Mouse (Mus musculus): Measurements from ENCODE around the gene Snx25. TPM values are rescaled to one million over a fixed set of nuclear protein-coding genes. Genes with fewer than 3 reads are reported as not detected.

The Snx25 gene
- polyA plus RNA-seq, 2 experiments, result 4.2 to 4.3 TPM

GRCm38 (mm10) chr8:45998228-45998627 is 153.7 kb downstream of the Snx25 start:
- Histone ChIP-seq H3K9me3 (ENCODE audit: control insufficient read depth, low read length) (no peaks in the 10 kb centered on the region), H3K4me3 (ENCODE audit: insufficient read depth in 1 of 2, low read depth in 2 of 2, low read length in 2 of 2) (no peak overlapping the region), H3K27me3 (ENCODE audit: control insufficient read depth, insufficient read depth, low read length) (no peaks in the 10 kb centered on the region), H3K36me3 (replicated peaks; ENCODE audit: control insufficient read depth, insufficient read depth, low read depth) (peaks cover 18% of the 10 kb centered on the region), H3K4me2 (ENCODE audit: low read depth) (no peak overlapping the region), H3K9ac (replicated peaks) (no peak overlapping the region), H3K27ac (no peak overlapping the region), H3K4me1 (replicated peaks; ENCODE audit: control insufficient read depth in 2 of 2, insufficient read depth in 2 of 2, low read length in 1 of 2) (peaks cover 8 to 10% of the 10 kb centered on the region in 2 experiments)
- 62% methylated on average over 2 of the region's 2 CpGs for WGBS (ENCODE audit: insufficient replicate concordance)
- no peak for ATAC-seq (ENCODE audit: insufficient read depth)
- TF ChIP-seq EP300 (IDR thresholded peaks at IDR 0.05; ENCODE audit: low read depth) (no peak), CTCF (IDR thresholded peaks at IDR 0.05; ENCODE audit: low read depth) (0 out of 2 replicates have a peak, but pooled peaks have one; percentile 8)
- DNase-seq (ENCODE audit: low read depth in 3 of 3, low spot score in 3 of 3), result no peak

GRCm38 (mm10) chr8:45995576-45995975 is 156.4 kb downstream of the Snx25 start:
- no peaks in the 10 kb centered on the region for H3K27me3 ChIP-seq (ENCODE audit: control insufficient read depth, insufficient read depth, low read length)
- DNase-seq (ENCODE audit: low read depth in 3 of 3, low spot score in 3 of 3) (no peak), ATAC-seq (ENCODE audit: insufficient read depth) (no peak)
- H3K4me2 ChIP-seq (ENCODE audit: low read depth), result no peak overlapping the region
- no peak for TF ChIP-seq EP300 (IDR thresholded peaks at IDR 0.05; ENCODE audit: low read depth)
- no peak for TF ChIP-seq CTCF (IDR thresholded peaks at IDR 0.05; ENCODE audit: low read depth)
- H3K4me1 ChIP-seq (replicated peaks; ENCODE audit: control insufficient read depth in 2 of 2, insufficient read depth in 2 of 2, low read length in 1 of 2), result peaks cover 7 to 9% of the 10 kb centered on the region in 2 experiments
- peaks cover 18% of the 10 kb centered on the region for H3K36me3 ChIP-seq (replicated peaks; ENCODE audit: control insufficient read depth, insufficient read depth, low read depth)
- no peaks in the 10 kb centered on the region for H3K9me3 ChIP-seq (ENCODE audit: control insufficient read depth, low read length)
- H3K9ac ChIP-seq (replicated peaks), result no peak overlapping the region
- no peak overlapping the region for H3K4me3 ChIP-seq (ENCODE audit: insufficient read depth in 1 of 2, low read depth in 2 of 2, low read length in 2 of 2)
- WGBS (ENCODE audit: insufficient replicate concordance), result 74% methylated on average over 3 of the region's 3 CpGs
- no peak overlapping the region for H3K27ac ChIP-seq

GRCm38 (mm10) chr8:45994111-45994510 is 157.8 kb downstream of the Snx25 start:
- no peaks in the 10 kb centered on the region for H3K27me3 ChIP-seq (ENCODE audit: control insufficient read depth, insufficient read depth, low read length)
- no peak for TF ChIP-seq EP300 (IDR thresholded peaks at IDR 0.05; ENCODE audit: low read depth)
- peak; percentile 62 for TF ChIP-seq CTCF (IDR thresholded peaks at IDR 0.05; ENCODE audit: low read depth)
- DNase-seq (ENCODE audit: low read depth in 3 of 3, low spot score in 3 of 3), result no peak
- H3K27ac ChIP-seq, result no peak overlapping the region
- no peak overlapping the region for H3K9ac ChIP-seq (replicated peaks)
- H3K4me1 ChIP-seq (replicated peaks; ENCODE audit: control insufficient read depth in 2 of 2, insufficient read depth in 2 of 2, low read length in 1 of 2), result peaks cover 2% of the 10 kb centered on the region in 2 experiments
- no peak for ATAC-seq (ENCODE audit: insufficient read depth)
- no peak overlapping the region for H3K4me3 ChIP-seq (ENCODE audit: insufficient read depth in 1 of 2, low read depth in 2 of 2, low read length in 2 of 2)
- H3K36me3 ChIP-seq (replicated peaks; ENCODE audit: control insufficient read depth, insufficient read depth, low read depth), result peaks cover 21% of the 10 kb centered on the region
- WGBS (ENCODE audit: insufficient replicate concordance), result 88% methylated on average over 2 of the region's 2 CpGs
- H3K9me3 ChIP-seq (ENCODE audit: control insufficient read depth, low read length), result no peaks in the 10 kb centered on the region
- no peak overlapping the region for H3K4me2 ChIP-seq (ENCODE audit: low read depth)

GRCm38 (mm10) chr8:45990631-45991310 is 161.2 kb downstream of the Snx25 start:
- 63% methylated on average over 4 of the region's 4 CpGs for WGBS (ENCODE audit: insufficient replicate concordance)
- no peak overlapping the region; the same call in 1 of the 2 replicates for H3K9ac ChIP-seq (replicated peaks)
- H3K4me3 ChIP-seq (ENCODE audit: insufficient read depth in 1 of 2, low read depth in 2 of 2, low read length in 2 of 2), result no peak overlapping the region
- DNase-seq (ENCODE audit: low read depth in 3 of 3, low spot score in 3 of 3) (no peak), ATAC-seq (ENCODE audit: insufficient read depth) (no peak)
- H3K27me3 ChIP-seq (ENCODE audit: control insufficient read depth, insufficient read depth, low read length), result no peaks in the 10 kb centered on the region
- H3K36me3 ChIP-seq (replicated peaks; ENCODE audit: control insufficient read depth, insufficient read depth, low read depth), result peaks cover 18% of the 10 kb centered on the region
- TF ChIP-seq EP300 (IDR thresholded peaks at IDR 0.05; ENCODE audit: low read depth), result no peak
- no peak for TF ChIP-seq CTCF (IDR thresholded peaks at IDR 0.05; ENCODE audit: low read depth)
- H3K4me2 ChIP-seq (ENCODE audit: low read depth), result no peak overlapping the region
- H3K27ac ChIP-seq, result no peak overlapping the region
- H3K9me3 ChIP-seq (ENCODE audit: control insufficient read depth, low read length), result no peaks in the 10 kb centered on the region
- peaks cover 0 to 2% of the 10 kb centered on the region in 2 experiments; a peak in 1 of 4 replicates for H3K4me1 ChIP-seq (replicated peaks; ENCODE audit: control insufficient read depth in 2 of 2, insufficient read depth in 2 of 2, low read length in 1 of 2)

GRCm38 (mm10) chr8:45988189-45988588 is 163.8 kb downstream of the Snx25 start:
- TF ChIP-seq CTCF (IDR thresholded peaks at IDR 0.05; ENCODE audit: low read depth), result no peak
- no peak for TF ChIP-seq EP300 (IDR thresholded peaks at IDR 0.05; ENCODE audit: low read depth)
- Histone ChIP-seq H3K36me3 (replicated peaks; ENCODE audit: control insufficient read depth, insufficient read depth, low read depth) (peaks cover 20% of the 10 kb centered on the region), H3K9ac (replicated peaks) (no peak overlapping the region), H3K4me1 (replicated peaks; ENCODE audit: control insufficient read depth in 2 of 2, insufficient read depth in 2 of 2, low read length in 1 of 2) (peaks cover 0 to 2% of the 10 kb centered on the region in 2 experiments; a peak in 1 of 4 replicates), H3K27me3 (ENCODE audit: control insufficient read depth, insufficient read depth, low read length) (no peaks in the 10 kb centered on the region), H3K4me3 (ENCODE audit: insufficient read depth in 1 of 2, low read depth in 2 of 2, low read length in 2 of 2) (no peak overlapping the region), H3K27ac (no peak overlapping the region), H3K4me2 (ENCODE audit: low read depth) (no peak overlapping the region), H3K9me3 (ENCODE audit: control insufficient read depth, low read length) (no peaks in the 10 kb centered on the region)
- ATAC-seq (ENCODE audit: insufficient read depth), result peak; percentile 63; the same call in 1 of the 2 replicates
- no peak for DNase-seq (ENCODE audit: low read depth in 3 of 3, low spot score in 3 of 3)
- 28% methylated on average over 2 of the region's 2 CpGs for WGBS (ENCODE audit: insufficient replicate concordance)

Data from liver, embryonic 14.5 days (tissue).